Mouse (Mus musculus) MEL (cell line): ENCODE measurements around the gene Gatad2b.

Experiments used
- CTCF ChIP-seq, 3 experiments: IDR thresholded peaks in 2 of 3; conservative IDR thresholded peaks in 1 of 3; 2 replicates each; pipeline ENCODE4 v1.5.1; 2011 to 2012; ENCODE audit warnings: low read length in 3 of 3, low read depth in 2 of 3, mild to moderate bottlenecking in 2 of 3, improper control_type of control experiment in 1 of 3, inconsistent platforms in 1 of 3, mixed read lengths in 1 of 3, moderate library complexity in 1 of 3; ENCODE audit not compliant: control insufficient read depth in 1 of 3, insufficient read depth in 1 of 3, poor library complexity in 1 of 3, severe bottlenecking in 1 of 3
- EP300 ChIP-seq, 2 experiments: IDR thresholded peaks; 2 replicates each; pipeline ENCODE4 v1.6.1; 2011; ENCODE audit warnings: improper control_type of control experiment in 2 of 2, low read length in 2 of 2, low read depth in 1 of 2, mild to moderate bottlenecking in 1 of 2
- GATA1 ChIP-seq: IDR thresholded peaks from 2 replicates; pipeline ENCODE4 v1.6.1; 2011; ENCODE audit warnings: low read depth, low read length, improper control_type of control experiment
- MAX ChIP-seq: IDR thresholded peaks from 2 replicates; pipeline ENCODE4 v1.6.1; 2011; ENCODE audit warnings: low read length, improper control_type of control experiment
- MXI1 ChIP-seq: IDR thresholded peaks from 2 replicates; pipeline ENCODE4 v1.6.1; 2011; ENCODE audit warnings: mild to moderate bottlenecking, low read depth, low read length, improper control_type of control experiment
- POLR2A ChIP-seq, 2 experiments: IDR thresholded peaks; 2 replicates each; pipeline ENCODE4 v1.6.1; 2011 to 2012; ENCODE audit warnings: low read length in 2 of 2, mild to moderate bottlenecking in 2 of 2, control low read depth in 1 of 2, improper control_type of control experiment in 1 of 2, low read depth in 1 of 2, moderate library complexity in 1 of 2; ENCODE audit not compliant: control insufficient read depth in 1 of 2, insufficient read depth in 1 of 2, poor library complexity in 1 of 2
- RCOR1 ChIP-seq: IDR thresholded peaks from 2 replicates; pipeline ENCODE4 v1.6.1; 2012; ENCODE audit warnings: low read depth, mild to moderate bottlenecking, inconsistent platforms, low read length, improper control_type of control experiment
- SIN3A ChIP-seq: IDR thresholded peaks from 2 replicates; pipeline ENCODE4 v1.6.1; 2012; ENCODE audit warnings: low read length, improper control_type of control experiment, inconsistent platforms

DNA sequence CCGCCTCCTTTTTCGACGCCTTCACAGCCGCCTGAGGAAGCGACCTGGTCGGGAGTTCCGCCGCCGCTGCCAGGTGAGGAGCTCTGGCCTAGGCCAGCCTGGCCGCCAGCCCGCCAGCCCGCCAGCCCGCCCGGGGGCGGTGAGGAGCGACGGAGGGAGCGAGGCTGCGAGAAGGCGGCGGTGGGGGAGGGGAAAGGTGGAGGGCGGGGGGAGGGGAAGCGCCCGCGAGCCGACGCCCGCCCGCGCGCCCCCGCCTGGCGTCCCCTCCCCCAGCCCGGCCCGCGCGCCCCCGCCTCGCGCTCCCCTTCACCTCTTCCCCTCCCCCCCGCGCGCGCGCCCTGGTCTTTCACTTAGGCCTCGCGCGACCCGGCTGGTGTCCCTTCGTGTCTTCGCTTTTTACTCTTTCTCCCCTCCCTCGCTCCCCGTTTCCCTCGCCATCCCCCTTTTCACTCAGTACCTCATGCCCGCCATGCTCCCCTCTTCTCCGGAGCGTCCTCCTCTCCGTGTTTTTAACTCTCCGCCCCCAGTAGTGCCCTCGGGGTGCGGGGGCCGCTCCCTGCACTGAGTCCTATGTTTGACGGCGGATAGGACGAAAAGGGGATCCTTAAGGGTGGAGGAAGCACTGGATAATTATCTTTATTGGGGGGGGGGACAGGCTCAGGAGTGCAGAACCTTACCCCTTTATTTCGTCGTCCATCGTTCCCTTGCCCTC lies 530 bp downstream of the Gatad2b start:
- TF ChIP-seq MAX, result no peak
- peak; percentile 37; the same call in 1 of the 2 replicates for TF ChIP-seq RCOR1
- TF ChIP-seq POLR2A (IDR thresholded peaks at IDR 0.05; ENCODE audit: control insufficient read depth in 1 of 2, insufficient read depth in 1 of 2, low read depth in 1 of 2, low read length in 2 of 2, poor library complexity in 1 of 2), result peak; percentile 44 to 78; a peak in 3 of 4 replicates
- TF ChIP-seq CTCF (IDR thresholded peaks at IDR 0.05 in 2 of 3, conservative IDR thresholded peaks at IDR 0.05 in 1 of 3; ENCODE audit: control insufficient read depth in 1 of 3, insufficient read depth in 1 of 3, low read depth in 2 of 3, low read length in 3 of 3, poor library complexity in 1 of 3, severe bottlenecking in 1 of 3), result no peak
- no peak; the same call in 1 of the 2 replicates for TF ChIP-seq SIN3A
- TF ChIP-seq MXI1, result no peak; the same call in 1 of the 2 replicates
- TF ChIP-seq GATA1, result no peak
- no peak for TF ChIP-seq EP300 (IDR thresholded peaks at IDR 0.05; ENCODE audit: low read depth in 1 of 2, low read length in 2 of 2)
